Mouse (Mus musculus): ENCODE measurements around the gene Ggn.
"Not testable (repeated sequence)": the region's sequence is repeated elsewhere in the genome, so short reads cannot be mapped to it uniquely, and the experiment has no call there.

Gene Ggn

DNA sequence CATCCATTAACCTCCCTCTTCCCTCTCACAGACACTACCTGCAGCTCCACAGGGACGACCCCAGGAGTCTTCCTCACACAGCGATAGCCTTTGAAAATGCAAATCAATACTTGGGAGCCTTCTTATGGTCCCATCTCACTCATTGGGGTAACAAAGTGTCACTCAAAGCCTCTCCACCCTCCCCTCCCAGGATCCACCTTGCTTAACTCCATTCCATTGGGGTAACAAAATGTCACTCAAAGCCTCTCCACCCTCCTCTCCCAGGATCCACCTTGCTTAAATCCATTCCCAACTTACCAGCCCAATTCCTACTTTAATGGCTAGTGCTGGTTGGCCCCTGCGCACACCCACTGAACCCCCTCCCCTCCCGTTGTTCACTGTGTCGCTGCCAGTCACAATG is 11.7 kb upstream of the Ggn start:
- ATAC-seq (ENCODE audit: low TSS enrichment): no peak

DNA sequence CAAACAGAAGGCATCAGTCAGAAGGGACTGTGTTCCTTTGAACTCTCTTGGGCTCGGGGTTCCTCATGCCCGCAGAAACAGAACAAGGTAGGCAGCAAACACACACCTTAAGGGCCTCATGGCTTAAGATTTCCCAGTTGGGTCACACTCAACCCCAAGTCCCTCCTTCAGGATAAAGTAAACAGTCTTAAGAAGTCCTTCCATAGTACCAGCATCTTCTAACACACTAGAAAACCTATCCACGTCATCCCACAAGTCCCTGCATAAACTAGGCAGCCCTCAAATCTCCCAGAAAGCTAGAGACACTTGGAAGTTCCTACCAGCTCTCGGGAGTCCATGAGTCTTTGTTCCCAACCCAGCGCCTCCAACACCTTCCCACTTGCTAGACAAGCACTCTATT is 7.7 kb upstream of the Ggn start:
- ATAC-seq (ENCODE audit: low TSS enrichment): no peak

- ATAC-seq (ENCODE audit: low TSS enrichment): no peak
These were observed 7.1 kb upstream of the Ggn start for GRCm38 (mm10) chr7:29162750-29163525.

- ATAC-seq (ENCODE audit: low TSS enrichment): no peak
These were observed 2.4 kb upstream of the Ggn start for GRCm38 (mm10) chr7:29167656-29168055.

DNA sequence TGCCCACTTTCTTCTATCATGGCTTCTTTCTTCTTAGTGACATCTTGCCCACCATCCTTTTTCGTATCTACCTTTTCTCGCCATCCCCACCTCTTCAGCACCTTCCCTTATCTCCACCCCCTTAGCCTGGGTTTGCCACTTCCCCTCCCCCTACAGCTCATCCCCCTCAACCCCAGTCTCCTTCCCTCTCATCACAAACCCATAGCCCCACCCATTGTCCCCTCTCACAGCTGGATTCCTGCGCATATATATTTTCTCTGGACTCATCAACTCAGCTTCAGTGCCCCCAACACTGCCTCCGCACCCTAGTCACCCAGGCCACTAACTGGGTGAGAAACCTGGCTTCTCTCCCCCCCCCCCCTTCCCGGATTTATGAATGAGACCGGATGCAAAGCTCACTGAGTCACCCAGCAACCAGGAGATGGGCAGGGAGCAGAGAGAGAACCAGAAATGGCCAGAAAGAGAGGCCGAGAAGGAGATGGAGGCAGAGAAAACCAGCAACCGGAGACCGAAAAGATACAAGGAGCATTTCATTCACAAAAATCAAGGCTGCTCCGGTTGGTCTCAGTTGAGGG is 1.8 kb upstream of the Ggn start:
- ATAC-seq (ENCODE audit: low TSS enrichment): no peak

GRCm38 (mm10) chr7:29168791-29169230 is 1.2 kb upstream of the Ggn start:
- ATAC-seq (ENCODE audit: low TSS enrichment): no peak

DNA sequence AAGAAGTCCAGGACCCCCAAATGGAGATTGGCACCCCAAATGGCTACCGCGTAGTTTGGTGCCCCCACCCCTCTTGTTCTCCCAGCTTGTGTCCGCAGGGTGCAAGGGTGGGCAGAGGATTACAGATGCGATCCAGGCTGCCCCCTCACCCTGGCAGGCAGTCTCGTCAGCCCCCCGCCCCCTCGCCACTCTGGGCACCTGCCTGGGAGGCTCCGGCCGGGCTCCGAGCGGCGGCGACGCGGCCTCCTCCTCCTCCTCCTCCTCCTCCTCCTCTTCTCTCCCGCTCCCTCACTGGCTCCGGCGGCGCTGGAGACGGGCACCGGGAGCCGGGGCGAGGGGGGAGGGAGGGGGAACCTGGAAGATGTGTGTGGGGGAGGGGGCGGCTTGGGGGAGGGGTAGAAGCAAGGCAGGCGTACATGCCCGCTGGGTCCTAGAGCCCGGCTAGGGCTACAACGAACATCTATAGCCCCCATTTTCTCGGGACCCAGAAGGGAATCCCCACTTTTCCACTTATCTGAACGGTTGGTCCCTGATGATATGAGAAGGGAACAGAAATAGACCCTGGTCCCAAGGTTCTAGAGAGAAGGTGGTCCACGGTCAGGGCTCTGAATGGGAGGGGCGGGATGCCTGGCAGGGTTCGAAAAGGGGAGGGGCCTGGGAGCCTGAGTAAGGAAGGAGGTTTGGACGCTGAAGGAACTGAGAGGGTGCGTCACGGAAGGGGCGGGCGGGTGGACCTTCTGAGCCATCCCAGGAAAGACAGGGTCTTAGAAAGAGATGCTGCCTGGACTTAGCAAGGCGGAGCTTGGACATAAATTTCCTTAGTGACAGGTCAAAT is 562 bp upstream of the Ggn start:
- peak; percentile 86 for ATAC-seq (ENCODE audit: low TSS enrichment)

GRCm38 (mm10) chr7:29170755-29171561 is 948 bp downstream of the Ggn start:
- ATAC-seq (ENCODE audit: low TSS enrichment): no peak

GRCm38 (mm10) chr7:29171562-29172097 is 1.6 kb downstream of the Ggn start:
- no peak for ATAC-seq (ENCODE audit: low TSS enrichment)

GRCm38 (mm10) chr7:29172390-29173016 is 2.5 kb downstream of the Ggn start:
- ATAC-seq (ENCODE audit: low TSS enrichment): no peak

DNA sequence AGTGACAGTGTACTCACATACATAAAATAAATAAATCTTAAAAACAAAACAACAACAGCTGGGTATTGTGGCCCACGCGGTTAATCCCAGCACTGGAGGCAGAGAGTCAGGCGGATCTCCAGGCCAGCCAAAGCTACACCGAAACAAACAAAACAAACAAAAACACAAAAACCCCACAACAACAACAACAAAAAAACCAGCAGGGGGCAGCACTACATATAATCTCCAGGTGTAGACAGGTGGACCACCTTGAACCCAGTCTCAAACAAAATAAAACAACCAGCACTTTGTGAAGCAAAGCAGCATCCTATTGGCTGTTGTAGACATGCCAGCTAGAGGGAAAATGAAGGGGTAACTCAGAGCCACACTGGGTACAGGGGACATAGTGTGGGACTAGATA is 8.1 kb downstream of the Ggn start:
- ATAC-seq (ENCODE audit: low TSS enrichment): no peak

GRCm38 (mm10) chr7:29179323-29179722 is 9.3 kb downstream of the Ggn start:
- ATAC-seq (ENCODE audit: low TSS enrichment): no peak

DNA sequence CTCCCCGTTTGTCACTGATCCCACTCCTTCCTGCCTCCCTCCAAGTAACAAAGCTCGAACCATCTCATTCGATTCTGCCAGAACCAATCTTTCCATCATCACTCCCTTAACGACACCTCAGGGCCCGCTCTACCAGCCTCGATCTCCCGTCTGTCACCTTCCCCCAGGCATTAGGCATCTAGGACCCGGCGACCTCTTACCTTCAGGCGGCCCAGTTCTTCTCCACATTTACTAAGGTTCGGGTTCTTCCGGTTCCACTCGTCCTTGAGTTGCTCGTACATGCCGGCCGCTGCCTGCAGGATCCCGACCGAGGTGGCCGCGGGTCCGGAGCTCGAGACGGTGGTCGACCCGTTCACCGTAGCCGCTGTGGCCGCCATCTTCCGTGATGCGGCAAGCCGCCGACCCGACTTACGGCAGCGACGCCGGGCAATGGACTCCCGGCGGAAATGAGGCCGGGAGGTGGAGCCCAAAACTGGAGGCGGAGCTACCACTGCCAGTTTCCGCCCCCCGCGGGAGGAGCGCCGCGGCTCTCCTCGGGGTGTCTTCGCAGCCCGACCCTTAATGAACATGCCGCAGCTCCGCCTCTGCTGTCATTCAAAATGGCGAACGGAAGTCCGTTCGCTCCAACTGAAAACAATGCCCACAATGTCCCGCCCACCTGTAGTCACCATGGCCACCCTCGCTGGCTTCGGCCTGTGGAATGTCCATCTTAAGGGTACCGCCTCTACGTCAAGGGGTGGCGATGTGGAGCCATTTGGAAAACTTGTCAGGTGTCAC is 10.3 kb downstream of the Ggn start, which contains the start of gene Psmd8:
Gene Psmd8, minus strand, starts transcription at position 625 of the 777 bp plus-strand sequence.
- peak; percentile 99 for ATAC-seq (ENCODE audit: low TSS enrichment)

DNA sequence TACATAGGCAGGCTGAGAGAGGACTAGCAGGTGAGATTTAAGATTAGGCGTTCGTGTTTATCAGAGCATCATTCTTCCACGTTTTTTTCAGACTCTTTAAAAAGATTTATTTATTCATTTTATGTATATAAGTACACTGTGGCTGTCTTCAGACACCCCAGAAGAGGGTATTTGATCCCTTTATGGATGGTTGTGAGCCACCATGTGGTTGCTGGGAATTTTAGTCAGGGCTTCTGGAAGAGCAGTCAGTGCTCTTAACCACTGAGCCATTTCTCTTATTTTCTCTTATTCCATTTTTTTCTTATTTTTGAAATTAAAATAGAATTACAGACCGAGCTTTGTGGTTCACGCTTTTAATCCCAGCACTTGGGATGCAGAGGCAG is 10.8 kb downstream of the Ggn start:
- ATAC-seq (ENCODE audit: low TSS enrichment): no peak

DNA sequence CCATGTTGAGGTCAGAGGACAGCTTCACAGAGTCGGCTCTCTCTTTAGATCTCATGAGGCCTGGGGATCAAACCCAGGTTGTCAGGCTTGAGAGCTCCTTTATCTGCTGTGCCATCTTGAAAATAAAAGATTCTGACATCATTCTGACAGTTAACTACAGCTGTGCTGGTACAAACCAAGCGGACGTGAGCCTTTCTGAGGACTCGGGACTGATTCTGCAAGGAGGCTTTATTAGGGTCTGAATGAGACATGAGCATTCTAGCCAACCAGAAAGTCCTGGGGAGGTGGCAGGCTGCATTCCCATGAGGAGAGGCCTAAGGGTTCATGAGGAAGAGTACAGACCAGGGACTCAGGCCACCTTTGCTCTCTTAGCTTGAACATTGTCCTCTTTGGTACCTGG is 11.3 kb downstream of the Ggn start:
- ATAC-seq (ENCODE audit: low TSS enrichment): not testable (repeated sequence)

GRCm38 (mm10) chr7:29194230-29194629 is 24.2 kb downstream of the Ggn start:
- not testable (repeated sequence) for ATAC-seq (ENCODE audit: low TSS enrichment)

GRCm38 (mm10) chr7:29202577-29202976 is 32.6 kb downstream of the Ggn start:
- no peak for ATAC-seq (ENCODE audit: low TSS enrichment)

- ATAC-seq (ENCODE audit: low TSS enrichment): not testable (repeated sequence)
These were observed 41.0 kb downstream of the Ggn start for GRCm38 (mm10) chr7:29211013-29211412.

DNA sequence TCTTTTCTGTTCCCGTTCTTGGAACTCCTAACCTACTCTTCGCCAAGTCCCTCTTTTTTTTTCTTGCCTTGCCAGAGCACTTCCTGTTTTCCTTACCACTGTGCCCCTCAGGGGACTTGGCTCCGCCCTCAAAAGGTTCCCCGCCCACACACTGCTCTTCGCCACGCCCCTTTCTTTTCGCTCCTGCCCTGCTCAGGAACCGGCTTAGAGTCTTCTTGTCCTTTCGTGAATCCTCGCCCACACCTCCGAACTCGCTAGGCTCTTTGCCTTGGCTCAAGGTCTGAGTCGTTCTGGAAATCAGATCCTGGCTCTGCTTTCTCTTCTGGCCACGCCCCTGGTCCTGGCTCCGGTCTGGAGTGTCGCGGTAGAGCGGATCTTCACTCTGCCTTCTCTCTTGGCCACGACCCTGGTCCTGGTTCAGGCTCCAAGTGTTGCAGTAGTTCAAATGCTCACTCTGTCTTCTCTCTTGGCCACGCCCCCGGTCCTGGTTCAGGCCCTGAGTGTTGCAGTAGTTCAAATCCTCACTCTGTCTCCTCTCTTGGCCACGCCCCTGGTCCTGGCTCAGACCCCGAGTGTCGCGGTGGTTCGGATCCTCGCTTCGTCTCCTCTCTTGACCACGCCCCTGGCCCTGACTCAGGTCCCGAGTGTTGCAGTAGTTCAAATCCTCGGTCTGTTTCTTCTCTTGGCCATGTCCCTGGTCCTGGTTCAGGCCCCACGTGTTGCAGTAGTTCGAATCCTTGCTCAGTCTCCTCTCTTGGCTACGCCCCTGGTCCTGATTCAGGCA is 41.6 kb downstream of the Ggn start:
- ATAC-seq (ENCODE audit: low TSS enrichment): no peak
